Mouse (Mus musculus): Measurements from ENCODE around the gene Gm11639. TPM values are rescaled to one million over a fixed set of nuclear protein-coding genes. Genes with fewer than 3 reads are reported as not detected.

The Gm11639 gene
- total and polyA plus RNA-seq, 3 experiments, result not detected

- peak; percentile 85 for DNase-seq (ENCODE audit: low read depth, low spot score)
- H3K4me3 ChIP-seq (ENCODE audit: control insufficient read depth in 1 of 2, insufficient read depth in 1 of 2, low read depth in 2 of 2, low read length in 2 of 2), result no peak overlapping the region
- H3K4me1 ChIP-seq (ENCODE audit: control insufficient read depth in 1 of 2, insufficient read depth in 2 of 2, low read length in 2 of 2), result peaks cover 0 to 5% of the 10 kb centered on the region in 2 experiments; a peak in 2 of 4 replicates
- H3K27me3 ChIP-seq (ENCODE audit: control insufficient read depth in 1 of 2, insufficient read depth in 2 of 2, low read length in 2 of 2), result peaks cover 2 to 6% of the 10 kb centered on the region in 2 experiments; a peak in 2 of 4 replicates
- no peaks in the 10 kb centered on the region for H3K9me3 ChIP-seq (replicated peaks; ENCODE audit: insufficient read depth, low read length)
- no peak for TF ChIP-seq JUND (IDR thresholded peaks at IDR 0.05; ENCODE audit: low read depth, low read length)
- peak; percentile 34; the same call in 1 of the 2 replicates for TF ChIP-seq SMC3 (IDR thresholded peaks at IDR 0.05; ENCODE audit: low read depth, low read length)
- peak; percentile 57 to 75 (median 68) for TF ChIP-seq CTCF (IDR thresholded peaks at IDR 0.05 in 2 of 3, conservative IDR thresholded peaks at IDR 0.05 in 1 of 3; ENCODE audit: control insufficient read depth in 1 of 3, insufficient read depth in 1 of 3, low read depth in 2 of 3, low read length in 3 of 3, poor library complexity in 1 of 3, severe bottlenecking in 1 of 3)
- TF ChIP-seq RAD21 (IDR thresholded peaks at IDR 0.05; ENCODE audit: low read depth, low read length), result peak; percentile 51
- TF ChIP-seq ZNF384 (IDR thresholded peaks at IDR 0.05; ENCODE audit: low read depth, low read length), result no peak
- TF ChIP-seq TAL1 (IDR thresholded peaks at IDR 0.05; ENCODE audit: low read length), result no peak
- no peak for TF ChIP-seq NELFE (IDR thresholded peaks at IDR 0.05; ENCODE audit: low read depth, low read length)
- TF ChIP-seq POLR2AphosphoS2 (IDR thresholded peaks at IDR 0.05; ENCODE audit: low read length), result no peak
- no peak for TF ChIP-seq BHLHE40 (IDR thresholded peaks at IDR 0.05; ENCODE audit: borderline replicate concordance, low read depth, low read length)
- no peak for TF ChIP-seq E2F4 (IDR thresholded peaks at IDR 0.05; ENCODE audit: borderline replicate concordance, low read depth, low read length)
- no peak for TF ChIP-seq CHD2 (IDR thresholded peaks at IDR 0.05; ENCODE audit: low read length)
- no peak for TF ChIP-seq TBP (IDR thresholded peaks at IDR 0.05; ENCODE audit: low read depth, low read length)
- no peak for TF ChIP-seq MXI1 (IDR thresholded peaks at IDR 0.05; ENCODE audit: low read depth, low read length)
- no peak for TF ChIP-seq ZC3H11A (IDR thresholded peaks at IDR 0.05; ENCODE audit: low read depth, low read length)
- TF ChIP-seq KAT2A (conservative IDR thresholded peaks at IDR 0.05; ENCODE audit: low read depth, low read length), result no peak
- TF ChIP-seq ZMIZ1 (IDR thresholded peaks at IDR 0.05; ENCODE audit: low read depth, low read length), result no peak
- no peak for TF ChIP-seq RCOR1 (IDR thresholded peaks at IDR 0.05; ENCODE audit: low read depth, low read length)
- H3K27ac ChIP-seq (ENCODE audit: control insufficient read depth, low read depth, low read length), result no peak overlapping the region
- H3K36me3 ChIP-seq (ENCODE audit: control insufficient read depth in 1 of 2, insufficient read depth in 2 of 2, low read length in 2 of 2), result no peaks in the 10 kb centered on the region
- no peak overlapping the region for H3K9ac ChIP-seq (ENCODE audit: control insufficient read depth, low read depth, low read length, poor library complexity, severe bottlenecking)
- H3K79me2 ChIP-seq (ENCODE audit: control insufficient read depth, insufficient read depth, low read length, poor library complexity), result no peaks in the 10 kb centered on the region
Measured at GRCm38 (mm10) chr11:105021071-105021470, 335.6 kb downstream of the Gm11639 start.

GRCm38 (mm10) chr11:105028744-105029348, 343.3 kb downstream of the Gm11639 start:
- peaks cover 5 to 10% of the 10 kb centered on the region in 2 experiments for H3K27me3 ChIP-seq (ENCODE audit: control insufficient read depth in 1 of 2, insufficient read depth in 2 of 2, low read length in 2 of 2)
- peak overlapping the region; percentile 36; the same call in 1 of the 2 replicates for H3K9ac ChIP-seq (ENCODE audit: control insufficient read depth, low read depth, low read length, poor library complexity, severe bottlenecking)
- peak overlapping the region in 1 of 2 experiments; percentile 29; a peak in 2 of 4 replicates for H3K4me3 ChIP-seq (ENCODE audit: control insufficient read depth in 1 of 2, insufficient read depth in 1 of 2, low read depth in 2 of 2, low read length in 2 of 2)
- H3K4me1 ChIP-seq (ENCODE audit: control insufficient read depth in 1 of 2, insufficient read depth in 2 of 2, low read length in 2 of 2), result peaks cover 0 to 13% of the 10 kb centered on the region in 2 experiments; a peak in 3 of 4 replicates
- H3K36me3 ChIP-seq (ENCODE audit: control insufficient read depth in 1 of 2, insufficient read depth in 2 of 2, low read length in 2 of 2), result peaks cover 0 to 11% of the 10 kb centered on the region in 2 experiments; a peak in 2 of 4 replicates
- H3K79me2 ChIP-seq (ENCODE audit: control insufficient read depth, insufficient read depth, low read length, poor library complexity), result no peaks in the 10 kb centered on the region
- no peaks in the 10 kb centered on the region for H3K9me3 ChIP-seq (replicated peaks; ENCODE audit: insufficient read depth, low read length)
- H3K27ac ChIP-seq (ENCODE audit: control insufficient read depth, low read depth, low read length), result no peak overlapping the region
- TF ChIP-seq RCOR1 (IDR thresholded peaks at IDR 0.05; ENCODE audit: low read depth, low read length), result peak; percentile 62
- no peak for TF ChIP-seq POLR2AphosphoS5 (IDR thresholded peaks at IDR 0.05; ENCODE audit: borderline replicate concordance, low read depth, low read length)
- TF ChIP-seq POLR2A (IDR thresholded peaks at IDR 0.05; ENCODE audit: control insufficient read depth in 1 of 2, insufficient read depth in 1 of 2, low read depth in 1 of 2, low read length in 2 of 2, poor library complexity in 1 of 2), result no peak
- no peak for TF ChIP-seq NELFE (IDR thresholded peaks at IDR 0.05; ENCODE audit: low read depth, low read length)
- peak; percentile 66 for TF ChIP-seq TCF12 (IDR thresholded peaks at IDR 0.05; ENCODE audit: low read depth, low read length)
- TF ChIP-seq TAL1 (IDR thresholded peaks at IDR 0.05; ENCODE audit: low read length), result peak; percentile 49
- peak; percentile 21; the same call in 1 of the 2 replicates for TF ChIP-seq SIN3A (IDR thresholded peaks at IDR 0.05; ENCODE audit: low read length)
- TF ChIP-seq JUND (IDR thresholded peaks at IDR 0.05; ENCODE audit: low read depth, low read length), result peak; percentile 51; the same call in 1 of the 2 replicates
- TF ChIP-seq EP300 (IDR thresholded peaks at IDR 0.05; ENCODE audit: low read depth in 1 of 2, low read length in 2 of 2), result peak; percentile 73 to 81
- peak; percentile 51 for TF ChIP-seq ETS1 (IDR thresholded peaks at IDR 0.05; ENCODE audit: low read depth, low read length)
- TF ChIP-seq ZNF384 (IDR thresholded peaks at IDR 0.05; ENCODE audit: low read depth, low read length), result 0 out of 2 replicates have a peak, but pooled peaks have one; percentile 14
- TF ChIP-seq ZC3H11A (IDR thresholded peaks at IDR 0.05; ENCODE audit: low read depth, low read length), result no peak
- peak; percentile 69 for TF ChIP-seq GATA1 (IDR thresholded peaks at IDR 0.05; ENCODE audit: low read depth, low read length)
- DNase-seq (ENCODE audit: low read depth, low spot score), result peak; percentile 70

All from MEL (cell line).